Mouse (Mus musculus): ENCODE measurements at regions not wholly inside any gene's neighbourhood (a gene's known extent, or its start where the extent isn't known, plus 50 kb on each side); places are given as distances from the start of the nearest gene placed in this dataset.

- no peak overlapping the region for H3K27ac ChIP-seq
- no peaks in the 10 kb centered on the region for H3K36me3 ChIP-seq (replicated peaks)
- 84% methylated on average over 6 of the region's 6 CpGs for WGBS
- no peak for DNase-seq (ENCODE audit: extremely low spot score, low spot score)
- H3K9me3 ChIP-seq = no peaks in the 10 kb centered on the region
- H3K27me3 ChIP-seq (ENCODE audit: poor library complexity, severe bottlenecking) = no peaks in the 10 kb centered on the region
- no peaks in the 10 kb centered on the region for H3K4me1 ChIP-seq
- no peak overlapping the region for H3K4me3 ChIP-seq
Measured at GRCm38 (mm10) chr12:25858397-25858796, 556.7 kb downstream of the Rnf144a start.

GRCm38 (mm10) chr12:25830057-25830456 lies 585.0 kb downstream of the Rnf144a start:
- 73% methylated on average over 7 of the region's 7 CpGs for WGBS
- peaks cover 19% of the 10 kb centered on the region for H3K4me1 ChIP-seq
- H3K36me3 ChIP-seq (replicated peaks) = no peaks in the 10 kb centered on the region
- H3K9me3 ChIP-seq = no peaks in the 10 kb centered on the region
- no peaks in the 10 kb centered on the region for H3K27me3 ChIP-seq (ENCODE audit: poor library complexity, severe bottlenecking)
- H3K4me3 ChIP-seq = no peak overlapping the region
- H3K27ac ChIP-seq = no peak overlapping the region
- no peak for DNase-seq (ENCODE audit: extremely low spot score, low spot score)

- no peaks in the 10 kb centered on the region for H3K27me3 ChIP-seq (ENCODE audit: poor library complexity, severe bottlenecking)
- WGBS = 86% methylated on average over 2 of the region's 2 CpGs
- no peak overlapping the region for H3K4me3 ChIP-seq
Measured at GRCm38 (mm10) chr12:25827961-25828360, 587.1 kb downstream of the Rnf144a start.

GRCm38 (mm10) chr12:25826928-25827327 lies 588.1 kb downstream of the Rnf144a start:
- H3K27me3 ChIP-seq (ENCODE audit: poor library complexity, severe bottlenecking) = no peaks in the 10 kb centered on the region
- no peaks in the 10 kb centered on the region for H3K9me3 ChIP-seq
- H3K27ac ChIP-seq = peak overlapping the region; percentile 54; the same call in 1 of the 2 replicates
- H3K36me3 ChIP-seq (replicated peaks) = no peaks in the 10 kb centered on the region
- no peak overlapping the region for H3K4me3 ChIP-seq
- H3K4me1 ChIP-seq = peaks cover 19% of the 10 kb centered on the region
- DNase-seq (ENCODE audit: extremely low spot score, low spot score) = no peak
- 24% methylated on average over 3 of the region's 3 CpGs for WGBS

More at GRCm38 (mm10) chr12:25827961-25828360, 587.1 kb downstream of the Rnf144a start:
- DNase-seq (ENCODE audit: extremely low spot score, low spot score) = no peak
- H3K9me3 ChIP-seq = no peaks in the 10 kb centered on the region
- H3K36me3 ChIP-seq (replicated peaks) = no peaks in the 10 kb centered on the region
- H3K27ac ChIP-seq = no peak overlapping the region
- peaks cover 19% of the 10 kb centered on the region for H3K4me1 ChIP-seq

DNA sequence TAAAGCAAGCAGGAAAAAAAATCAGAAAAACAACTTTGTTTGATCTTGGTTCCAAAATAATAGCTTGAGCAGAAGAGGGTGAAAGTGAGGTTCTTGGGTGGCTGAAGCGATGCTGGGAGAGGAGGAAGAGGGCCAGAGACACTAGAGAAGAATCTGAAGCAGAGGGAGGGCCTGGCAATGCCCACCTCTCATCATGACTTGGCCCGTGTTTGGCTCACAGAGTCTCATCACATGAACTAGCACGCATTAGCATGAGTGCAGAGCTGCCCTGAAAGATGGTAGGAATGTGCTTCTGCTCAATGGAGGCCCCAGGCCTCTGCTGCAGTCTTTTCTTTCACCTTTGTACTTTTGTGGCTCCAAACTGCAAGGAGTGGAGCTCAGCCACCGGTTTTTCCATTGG lies 588.6 kb downstream of the Rnf144a start:
- no peak for DNase-seq (ENCODE audit: extremely low spot score, low spot score)
- Histone ChIP-seq H3K36me3 (replicated peaks) (no peaks in the 10 kb centered on the region), H3K27ac (peak overlapping the region; percentile 54; the same call in 1 of the 2 replicates), H3K9me3 (no peaks in the 10 kb centered on the region), H3K4me1 (peaks cover 19% of the 10 kb centered on the region), H3K4me3 (no peak overlapping the region), H3K27me3 (ENCODE audit: poor library complexity, severe bottlenecking) (no peaks in the 10 kb centered on the region)
- 59% methylated on average over 4 of the region's 4 CpGs for WGBS

DNA sequence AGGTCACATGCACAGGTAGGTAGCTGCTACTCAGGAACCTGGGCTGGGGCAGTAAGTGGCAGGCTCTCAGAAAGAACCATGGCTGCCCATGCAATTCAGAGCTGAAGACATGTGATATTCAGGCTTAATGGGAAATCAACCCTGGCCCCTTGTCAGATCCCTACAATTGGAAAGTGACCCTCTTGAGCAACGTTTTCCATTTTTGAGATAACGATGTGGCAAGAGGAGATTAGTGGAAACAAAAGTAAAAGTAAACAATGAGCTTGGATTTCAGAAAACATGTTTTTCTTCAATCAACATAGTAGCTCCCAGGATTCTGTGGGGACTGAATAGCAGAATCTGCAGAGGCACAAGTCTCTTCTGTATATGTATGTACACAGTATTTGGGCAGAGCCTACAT lies 598.8 kb downstream of the Rnf144a start:
- WGBS = 65% methylated on average over 2 of the region's 2 CpGs
- H3K27ac ChIP-seq = no peak overlapping the region
- no peaks in the 10 kb centered on the region for H3K4me1 ChIP-seq
- H3K9me3 ChIP-seq = no peaks in the 10 kb centered on the region
- DNase-seq (ENCODE audit: extremely low spot score, low spot score) = no peak
- H3K36me3 ChIP-seq (replicated peaks) = no peaks in the 10 kb centered on the region
- H3K4me3 ChIP-seq = no peak overlapping the region
- no peaks in the 10 kb centered on the region for H3K27me3 ChIP-seq (ENCODE audit: poor library complexity, severe bottlenecking)

- Histone ChIP-seq H3K27me3 (ENCODE audit: poor library complexity, severe bottlenecking) (no peaks in the 10 kb centered on the region), H3K27ac (no peak overlapping the region), H3K36me3 (replicated peaks) (no peaks in the 10 kb centered on the region), H3K4me3 (no peak overlapping the region), H3K9me3 (no peaks in the 10 kb centered on the region), H3K4me1 (no peaks in the 10 kb centered on the region)
- no peak for DNase-seq (ENCODE audit: extremely low spot score, low spot score)
- WGBS = 93% methylated on average over 2 of the region's 2 CpGs
Measured at GRCm38 (mm10) chr12:25795092-25795491, 620.0 kb downstream of the Rnf144a start.

DNA sequence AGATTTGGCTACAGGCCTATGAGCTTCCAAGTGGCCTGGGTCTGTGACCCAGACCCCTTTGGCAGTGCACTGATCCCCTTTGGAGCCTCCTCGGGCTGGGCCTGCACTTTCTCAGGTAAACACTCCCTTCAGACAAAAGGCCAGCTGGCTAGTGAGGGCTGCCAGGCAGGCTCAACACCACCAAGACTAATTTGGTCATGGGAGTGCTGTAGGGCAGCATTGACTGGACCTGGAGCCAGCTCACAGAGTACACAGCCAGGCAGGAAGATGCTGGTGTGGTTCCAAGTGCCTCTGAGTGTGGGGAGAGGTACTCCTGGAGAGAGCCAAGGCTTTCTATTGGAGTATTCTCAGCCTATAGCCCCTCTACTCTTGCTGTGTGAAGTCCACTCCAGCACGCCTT lies 620.5 kb downstream of the Rnf144a start:
- no peaks in the 10 kb centered on the region for H3K9me3 ChIP-seq
- H3K4me1 ChIP-seq = no peaks in the 10 kb centered on the region
- no peaks in the 10 kb centered on the region for H3K36me3 ChIP-seq (replicated peaks)
- H3K4me3 ChIP-seq = no peak overlapping the region
- H3K27me3 ChIP-seq (ENCODE audit: poor library complexity, severe bottlenecking) = no peaks in the 10 kb centered on the region
- H3K27ac ChIP-seq = no peak overlapping the region
- no peak for DNase-seq (ENCODE audit: extremely low spot score, low spot score)
- WGBS = 77% methylated on average over 2 of the region's 2 CpGs

- Histone ChIP-seq H3K4me1 (no peaks in the 10 kb centered on the region), H3K27ac (no peak overlapping the region), H3K36me3 (replicated peaks) (no peaks in the 10 kb centered on the region), H3K27me3 (ENCODE audit: poor library complexity, severe bottlenecking) (no peaks in the 10 kb centered on the region), H3K9me3 (no peaks in the 10 kb centered on the region), H3K4me3 (no peak overlapping the region)
- DNase-seq (ENCODE audit: extremely low spot score, low spot score) = no peak
- WGBS = 91% methylated on average over 2 of the region's 2 CpGs
Measured at GRCm38 (mm10) chr12:25792571-25793075, 622.4 kb downstream of the Rnf144a start.

- H3K9me3 ChIP-seq = no peaks in the 10 kb centered on the region
- H3K4me1 ChIP-seq = no peaks in the 10 kb centered on the region
- H3K27ac ChIP-seq = no peak overlapping the region
- H3K36me3 ChIP-seq (replicated peaks) = no peaks in the 10 kb centered on the region
- H3K27me3 ChIP-seq (ENCODE audit: poor library complexity, severe bottlenecking) = no peaks in the 10 kb centered on the region
- DNase-seq (ENCODE audit: extremely low spot score, low spot score) = no peak
- no peak overlapping the region for H3K4me3 ChIP-seq
- WGBS = 90% methylated on average over 4 of the region's 4 CpGs
Measured at GRCm38 (mm10) chr12:25790956-25791355, 624.1 kb downstream of the Rnf144a start.

DNA sequence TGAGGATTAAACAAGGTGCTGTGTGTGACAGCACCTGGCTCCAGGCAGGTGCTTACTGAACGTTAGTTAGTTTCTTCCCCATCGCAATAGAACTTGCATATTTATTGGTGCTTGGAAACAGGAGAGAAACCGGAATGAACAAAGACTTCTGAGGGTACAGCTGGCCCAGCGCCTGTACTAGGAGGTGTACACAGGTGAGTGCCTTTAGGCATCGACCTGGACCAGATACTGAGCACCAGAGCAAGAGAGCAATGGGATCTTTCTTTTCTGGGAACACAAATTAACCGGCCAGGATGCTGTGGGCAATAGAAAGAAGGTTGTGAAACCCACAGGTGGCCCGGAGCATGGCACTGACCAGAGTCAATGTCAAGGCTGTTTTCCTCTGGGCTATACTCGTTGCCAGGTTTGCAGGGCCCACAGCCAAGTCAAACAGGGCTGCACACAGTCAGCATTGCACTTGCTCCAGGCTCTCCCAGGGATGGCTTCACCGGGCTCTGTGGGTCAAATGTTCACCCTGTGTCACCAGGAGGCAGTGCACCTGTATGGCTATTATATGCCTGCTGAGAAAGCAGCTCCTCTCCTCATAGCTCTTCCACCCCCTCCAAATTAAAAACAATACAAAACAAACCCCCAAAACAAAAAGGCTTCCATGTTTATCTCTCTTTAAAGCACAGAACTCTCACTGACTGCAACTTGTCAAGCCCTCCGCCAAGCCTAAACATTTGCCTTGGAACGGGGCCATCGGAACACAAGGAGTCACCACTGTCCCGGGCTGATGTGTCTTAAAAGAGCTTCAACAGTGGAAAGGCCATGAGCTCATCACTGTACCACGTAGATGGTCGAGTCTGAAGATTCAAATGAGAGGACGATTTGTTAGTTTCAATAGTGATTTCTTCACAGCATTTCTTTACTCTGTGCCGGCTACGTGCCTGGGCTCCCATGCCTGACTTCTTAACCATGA lies 629.1 kb downstream of the Rnf144a start:
- WGBS = 87% methylated on average over 18 of the region's 18 CpGs
- Histone ChIP-seq H3K9me3 (no peaks in the 10 kb centered on the region), H3K27me3 (ENCODE audit: poor library complexity, severe bottlenecking) (no peaks in the 10 kb centered on the region), H3K27ac (no peak overlapping the region), H3K36me3 (replicated peaks) (no peaks in the 10 kb centered on the region), H3K4me1 (peaks cover 9% of the 10 kb centered on the region; the same call in 1 of the 2 replicates), H3K4me3 (no peak overlapping the region)
- no peak for DNase-seq (ENCODE audit: extremely low spot score, low spot score)

- H3K9me3 ChIP-seq = no peaks in the 10 kb centered on the region
- H3K4me3 ChIP-seq = no peak overlapping the region
- no peak for DNase-seq (ENCODE audit: extremely low spot score, low spot score)
- H3K4me1 ChIP-seq = peaks cover 9% of the 10 kb centered on the region; the same call in 1 of the 2 replicates
- 85% methylated on average over 3 of the region's 3 CpGs for WGBS
- no peak overlapping the region for H3K27ac ChIP-seq
- no peaks in the 10 kb centered on the region for H3K27me3 ChIP-seq (ENCODE audit: poor library complexity, severe bottlenecking)
- no peaks in the 10 kb centered on the region for H3K36me3 ChIP-seq (replicated peaks)
Measured at GRCm38 (mm10) chr12:25784401-25784800, 630.7 kb downstream of the Rnf144a start.

All from forebrain, embryonic 10.5 days (tissue).